Mouse (Mus musculus): ENCODE measurements around the gene Olfr1357. TPM values are rescaled to one million over a fixed set of nuclear protein-coding genes. Genes with fewer than 3 reads are reported as not detected.

Olfr1357 gene
- total and polyA plus RNA-seq, 2 experiments from 2014 or later, result not detected

- TF ChIP-seq CTCF (IDR thresholded peaks at IDR 0.05), result no peak
- peaks cover 5% of the 10 kb centered on the region; the same call in 1 of the 2 replicates for H3K27me3 ChIP-seq (ENCODE audit: insufficient read depth, low read length)
- no peaks in the 10 kb centered on the region for H3K4me1 ChIP-seq (ENCODE audit: insufficient read depth, low read length)
- no peak overlapping the region for H3K4me2 ChIP-seq (ENCODE audit: low read depth, low read length, poor library complexity, severe bottlenecking)
- H3K4me3 ChIP-seq (ENCODE audit: low read depth, low read length), result no peak overlapping the region
- no peak overlapping the region for H3K9ac ChIP-seq (replicated peaks; ENCODE audit: low read length, poor library complexity, severe bottlenecking)
- H3K9me3 ChIP-seq (ENCODE audit: low read length), result no peaks in the 10 kb centered on the region
- 87% methylated on average over 4 of the region's 4 CpGs for WGBS
- ATAC-seq (ENCODE audit: low FRiP score) (no peak), DNase-seq (ENCODE audit: low spot score) (no peak)
- H3K27ac ChIP-seq (ENCODE audit: low read depth, low read length), result no peak overlapping the region
- H3K36me3 ChIP-seq (ENCODE audit: insufficient read depth, low read length), result no peaks in the 10 kb centered on the region
These were observed 25.0 kb downstream of the Olfr1357 start for GRCm38 (mm10) chr10:78592856-78593379.

- Histone ChIP-seq H3K27ac (ENCODE audit: low read depth, low read length) (no peak within 1 kb of the TSS), H3K4me2 (ENCODE audit: low read depth, low read length, poor library complexity, severe bottlenecking) (peak within 1 kb of the TSS; percentile 67), H3K36me3 (ENCODE audit: insufficient read depth, low read length) (no peaks in the 10 kb centered on the region), H3K9ac (replicated peaks; ENCODE audit: low read length, poor library complexity, severe bottlenecking) (peak within 1 kb of the TSS; percentile 29), H3K9me3 (ENCODE audit: low read length) (no peaks in the 10 kb centered on the region), H3K4me1 (ENCODE audit: insufficient read depth, low read length) (no peaks in the 10 kb centered on the region), H3K27me3 (ENCODE audit: insufficient read depth, low read length) (peaks cover 5% of the 10 kb centered on the region; the same call in 1 of the 2 replicates), H3K4me3 (ENCODE audit: low read depth, low read length) (peak within 1 kb of the TSS; percentile 43)
- no peak for TF ChIP-seq CTCF (IDR thresholded peaks at IDR 0.05)
- ATAC-seq (ENCODE audit: low FRiP score), result peak; percentile 39
- peak; percentile 23 for DNase-seq (ENCODE audit: low spot score)
- 5% methylated on average over 40 of the region's 54 CpGs for WGBS
These were observed 26.2 kb downstream of the Olfr1357 start, which contains the start of gene Syde1 for GRCm38 (mm10) chr10:78591406-78592328. Syde1 (minus strand) TSS chr10:78591964.

- WGBS, result 45% methylated on average over 9 of the region's 9 CpGs
- DNase-seq (ENCODE audit: low spot score), result no peak
- Histone ChIP-seq H3K4me1 (ENCODE audit: insufficient read depth, low read length) (no peaks in the 10 kb centered on the region), H3K4me2 (ENCODE audit: low read depth, low read length, poor library complexity, severe bottlenecking) (peak overlapping the region; percentile 67), H3K27me3 (ENCODE audit: insufficient read depth, low read length) (peaks cover 5% of the 10 kb centered on the region; the same call in 1 of the 2 replicates), H3K9me3 (ENCODE audit: low read length) (no peaks in the 10 kb centered on the region), H3K9ac (replicated peaks; ENCODE audit: low read length, poor library complexity, severe bottlenecking) (no peak overlapping the region), H3K27ac (ENCODE audit: low read depth, low read length) (no peak overlapping the region), H3K4me3 (ENCODE audit: low read depth, low read length) (peak overlapping the region; percentile 43; the same call in 1 of the 2 replicates), H3K36me3 (ENCODE audit: insufficient read depth, low read length) (no peaks in the 10 kb centered on the region)
- no peak for TF ChIP-seq CTCF (IDR thresholded peaks at IDR 0.05)
- ATAC-seq (ENCODE audit: low FRiP score), result no peak
These were observed 27.1 kb downstream of the Olfr1357 start for GRCm38 (mm10) chr10:78590744-78591143.

GRCm38 (mm10) chr10:78589901-78590300 lies 28.0 kb downstream of the Olfr1357 start:
- no peak for TF ChIP-seq CTCF (IDR thresholded peaks at IDR 0.05)
- Histone ChIP-seq H3K9me3 (ENCODE audit: low read length) (no peaks in the 10 kb centered on the region), H3K4me1 (ENCODE audit: insufficient read depth, low read length) (no peaks in the 10 kb centered on the region), H3K4me3 (ENCODE audit: low read depth, low read length) (no peak overlapping the region), H3K9ac (replicated peaks; ENCODE audit: low read length, poor library complexity, severe bottlenecking) (no peak overlapping the region), H3K36me3 (ENCODE audit: insufficient read depth, low read length) (no peaks in the 10 kb centered on the region), H3K4me2 (ENCODE audit: low read depth, low read length, poor library complexity, severe bottlenecking) (no peak overlapping the region), H3K27ac (ENCODE audit: low read depth, low read length) (no peak overlapping the region), H3K27me3 (ENCODE audit: insufficient read depth, low read length) (peaks cover 5% of the 10 kb centered on the region; the same call in 1 of the 2 replicates)
- DNase-seq (ENCODE audit: low spot score), result no peak
- no peak for ATAC-seq (ENCODE audit: low FRiP score)
- WGBS, result 95% methylated on average over 8 of the region's 8 CpGs

- Histone ChIP-seq H3K4me1 (ENCODE audit: insufficient read depth, low read length) (no peaks in the 10 kb centered on the region), H3K27ac (ENCODE audit: low read depth, low read length) (no peak overlapping the region), H3K36me3 (ENCODE audit: insufficient read depth, low read length) (peaks cover 4% of the 10 kb centered on the region; the same call in 1 of the 2 replicates), H3K9me3 (ENCODE audit: low read length) (no peaks in the 10 kb centered on the region), H3K4me2 (ENCODE audit: low read depth, low read length, poor library complexity, severe bottlenecking) (no peak overlapping the region), H3K4me3 (ENCODE audit: low read depth, low read length) (no peak overlapping the region), H3K27me3 (ENCODE audit: insufficient read depth, low read length) (peaks cover 5% of the 10 kb centered on the region; the same call in 1 of the 2 replicates), H3K9ac (replicated peaks; ENCODE audit: low read length, poor library complexity, severe bottlenecking) (no peak overlapping the region)
- TF ChIP-seq CTCF (IDR thresholded peaks at IDR 0.05), result no peak
- WGBS, result 96% methylated on average over 18 of the region's 18 CpGs
- ATAC-seq (ENCODE audit: low FRiP score) (no peak), DNase-seq (ENCODE audit: low spot score) (no peak)
These were observed 28.6 kb downstream of the Olfr1357 start for GRCm38 (mm10) chr10:78589291-78589690.

GRCm38 (mm10) chr10:78586026-78586425 lies 31.8 kb downstream of the Olfr1357 start:
- WGBS, result 94% methylated on average over 13 of the region's 13 CpGs
- no peaks in the 10 kb centered on the region for H3K4me1 ChIP-seq (ENCODE audit: insufficient read depth, low read length)
- H3K4me2 ChIP-seq (ENCODE audit: low read depth, low read length, poor library complexity, severe bottlenecking), result no peak overlapping the region
- ATAC-seq (ENCODE audit: low FRiP score) (no peak), DNase-seq (ENCODE audit: low spot score) (no peak)
- no peak overlapping the region for H3K9ac ChIP-seq (replicated peaks; ENCODE audit: low read length, poor library complexity, severe bottlenecking)
- no peaks in the 10 kb centered on the region for H3K9me3 ChIP-seq (ENCODE audit: low read length)
- peaks cover 24% of the 10 kb centered on the region for H3K36me3 ChIP-seq (ENCODE audit: insufficient read depth, low read length)
- no peak overlapping the region for H3K4me3 ChIP-seq (ENCODE audit: low read depth, low read length)
- no peak for TF ChIP-seq CTCF (IDR thresholded peaks at IDR 0.05)
- peaks cover 4% of the 10 kb centered on the region; the same call in 1 of the 2 replicates for H3K27me3 ChIP-seq (ENCODE audit: insufficient read depth, low read length)
- no peak overlapping the region for H3K27ac ChIP-seq (ENCODE audit: low read depth, low read length)
